Mouse (Mus musculus) cerebellum, postnatal 36 days (tissue): ENCODE measurements at regions not wholly inside any gene's neighbourhood (a gene's known extent, or its start where the extent isn't known, plus 50 kb on each side); places are given as distances from the start of the nearest gene placed in this dataset.

Source experiments
- DNase-seq, 2 experiments: peaks; one replicate each; pipeline ENCODE4 v3.0.0; 2021 to 2022; ENCODE audit warnings: mixed read lengths in 2 of 2

GRCm38 (mm10) chr14:64511300-64511699, 407.2 kb downstream of the Prss52 start:
- DNase-seq = no peak

GRCm38 (mm10) chr14:64512726-64513125, 408.6 kb downstream of the Prss52 start:
- peak; percentile 52 to 59 for DNase-seq

DNA sequence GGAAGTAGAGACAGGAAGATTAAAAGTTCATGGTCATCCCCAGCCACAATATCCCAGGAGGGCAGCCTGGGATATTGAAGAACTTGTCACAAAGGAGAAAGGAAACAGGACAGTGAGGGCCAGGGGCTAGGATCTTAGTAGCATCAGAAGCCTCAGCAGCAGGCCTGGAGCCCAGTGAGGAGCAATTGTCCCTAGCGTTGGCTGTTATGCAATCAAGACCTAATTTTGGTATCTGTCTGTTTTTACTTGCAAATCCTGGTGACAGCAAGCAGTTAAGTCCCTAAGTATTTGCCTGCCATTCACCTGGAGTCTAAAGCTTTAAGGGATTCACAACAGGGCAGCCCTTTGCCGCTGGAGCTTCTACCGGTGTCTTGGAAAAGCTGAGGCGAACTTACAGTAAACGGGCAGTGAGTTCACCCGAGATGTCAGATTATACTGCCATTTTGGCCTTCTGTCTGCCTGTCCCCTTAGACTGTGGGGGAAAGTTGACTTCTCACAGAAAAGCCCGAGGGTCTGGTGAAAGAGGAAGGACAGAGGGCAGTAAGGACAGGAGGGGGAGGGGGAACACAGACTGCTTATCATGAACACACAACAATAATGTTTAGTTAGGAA, 413.6 kb downstream of the Prss52 start:
- no peak for DNase-seq

GRCm38 (mm10) chr14:64524641-64525040, 420.6 kb downstream of the Prss52 start:
- DNase-seq = no peak

GRCm38 (mm10) chr14:64525302-64526078, 421.4 kb downstream of the Prss52 start:
- no peak for DNase-seq

DNA sequence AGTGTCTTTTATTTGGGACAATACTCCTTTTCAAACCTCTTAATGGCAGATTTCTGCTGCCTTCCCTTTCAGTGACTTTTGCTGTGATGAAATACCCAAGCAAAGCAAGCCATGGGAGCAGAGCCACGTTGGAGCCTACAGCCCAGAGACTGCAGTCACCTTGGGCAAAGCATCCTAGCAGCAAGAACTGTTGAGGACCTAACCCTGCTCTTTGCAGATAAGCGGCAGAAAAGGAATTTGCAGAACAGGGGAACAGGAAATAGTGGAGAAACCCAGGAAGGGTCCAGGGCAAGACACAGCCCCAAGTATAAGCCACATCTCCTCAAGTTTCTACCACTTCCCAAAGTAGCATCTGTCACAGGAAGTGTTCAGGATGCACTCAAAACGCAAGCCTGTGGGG, 426.5 kb downstream of the Prss52 start:
- DNase-seq = no peak

DNA sequence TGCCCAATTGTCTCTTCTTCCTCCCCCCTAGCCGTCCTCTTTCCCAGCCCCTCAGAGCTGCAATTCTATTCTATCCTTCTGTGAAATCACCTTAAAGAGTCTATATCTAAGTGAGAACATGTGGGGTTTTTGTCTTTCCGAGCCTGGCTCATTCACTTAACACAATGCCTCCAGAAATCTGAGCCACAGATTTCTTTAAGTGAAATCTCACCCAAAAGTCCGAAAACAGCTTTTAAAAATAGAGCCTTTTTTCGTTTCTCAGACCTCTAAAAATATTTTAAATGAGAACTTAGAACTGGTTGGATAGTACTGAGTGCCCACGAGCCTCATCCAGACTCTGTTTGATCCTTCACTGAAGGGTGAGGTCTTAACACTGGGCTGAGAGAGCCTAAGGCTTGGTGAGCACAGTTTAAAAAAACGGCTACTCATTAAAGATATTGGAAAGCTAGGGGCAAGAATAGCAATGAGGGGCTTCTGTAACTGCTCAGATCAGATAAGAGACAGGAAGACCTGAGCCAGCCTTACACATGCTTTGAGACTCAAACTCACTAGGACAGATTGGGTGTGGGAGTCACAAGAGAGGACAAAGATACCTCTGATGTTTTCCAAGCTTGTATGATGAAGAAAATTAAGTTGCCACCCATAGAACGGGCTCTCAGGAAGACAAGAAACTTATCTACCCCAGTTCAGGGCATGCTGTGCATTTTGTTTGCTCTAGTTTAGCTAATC, 427.3 kb downstream of the Prss52 start:
- no peak for DNase-seq

- no peak for DNase-seq
Observed at GRCm38 (mm10) chr14:64532351-64532750, 428.3 kb downstream of the Prss52 start.

GRCm38 (mm10) chr14:64533591-64534151, 429.6 kb downstream of the Prss52 start:
- DNase-seq = peak; percentile 26 to 30

DNA sequence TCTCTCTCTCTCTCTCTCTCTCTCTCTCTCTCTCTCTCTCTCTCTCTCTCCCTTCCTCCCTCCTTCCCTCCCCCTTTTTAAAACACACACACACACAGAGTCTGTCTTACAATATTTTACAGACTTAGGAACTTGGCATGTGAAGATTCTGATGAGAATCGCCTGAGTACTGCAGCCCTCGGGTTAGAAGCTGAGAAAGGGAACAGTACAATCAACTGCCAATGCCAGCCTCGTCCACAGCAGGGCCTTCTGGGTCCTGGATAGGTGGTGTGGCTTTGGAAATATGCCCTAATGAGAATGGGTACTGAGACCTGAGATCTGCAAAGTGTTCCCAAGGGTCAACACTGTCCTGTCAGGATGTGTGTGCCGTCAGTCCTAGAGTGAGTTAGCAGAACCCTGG, 430.1 kb downstream of the Prss52 start:
- peak in 1 of 2 experiments; percentile 22 for DNase-seq

DNA sequence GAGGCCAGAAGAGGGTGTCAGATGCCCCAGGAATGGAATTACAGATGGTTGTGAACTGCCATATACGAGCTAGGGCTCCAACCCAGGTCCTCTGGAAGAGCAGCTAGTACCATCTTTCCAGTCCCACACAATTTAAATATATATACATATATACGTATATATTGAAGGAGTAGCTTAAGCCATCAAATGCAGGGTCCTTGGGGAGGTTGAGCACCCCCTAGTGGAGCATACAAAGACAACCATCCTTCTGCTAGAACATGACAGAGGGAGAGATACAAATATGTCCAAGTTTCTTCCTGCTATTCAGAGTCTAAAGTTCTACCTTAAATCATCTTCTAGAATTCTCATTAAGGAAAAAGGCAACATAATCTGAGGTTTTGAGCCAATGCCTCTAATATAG, 435.4 kb downstream of the Prss52 start:
- no peak for DNase-seq

- DNase-seq = no peak
Observed at GRCm38 (mm10) chr14:64545056-64545455, 441.0 kb downstream of the Prss52 start.

- no peak for DNase-seq
Observed at GRCm38 (mm10) chr14:64546787-64547186, 442.7 kb downstream of the Prss52 start.

DNA sequence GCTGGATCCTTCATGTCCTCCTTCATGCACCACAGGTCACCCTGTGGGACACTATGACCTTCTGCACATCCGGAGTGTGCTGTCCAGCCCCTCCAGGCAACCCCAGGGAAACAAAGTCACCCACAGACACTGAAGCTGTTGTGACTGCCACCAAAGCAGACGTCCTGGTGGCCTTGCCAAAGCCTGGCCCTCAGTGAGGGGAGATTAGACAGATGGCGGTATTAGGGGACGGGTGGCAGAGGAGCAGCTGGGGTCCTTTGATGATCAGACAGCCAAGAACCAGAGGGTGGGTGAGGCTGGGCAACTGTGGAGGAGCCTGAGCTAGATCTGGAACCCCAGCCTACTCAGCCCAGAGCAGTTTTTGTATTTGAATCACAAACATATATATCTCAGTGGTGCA, 448.9 kb downstream of the Prss52 start:
- DNase-seq = no peak

DNA sequence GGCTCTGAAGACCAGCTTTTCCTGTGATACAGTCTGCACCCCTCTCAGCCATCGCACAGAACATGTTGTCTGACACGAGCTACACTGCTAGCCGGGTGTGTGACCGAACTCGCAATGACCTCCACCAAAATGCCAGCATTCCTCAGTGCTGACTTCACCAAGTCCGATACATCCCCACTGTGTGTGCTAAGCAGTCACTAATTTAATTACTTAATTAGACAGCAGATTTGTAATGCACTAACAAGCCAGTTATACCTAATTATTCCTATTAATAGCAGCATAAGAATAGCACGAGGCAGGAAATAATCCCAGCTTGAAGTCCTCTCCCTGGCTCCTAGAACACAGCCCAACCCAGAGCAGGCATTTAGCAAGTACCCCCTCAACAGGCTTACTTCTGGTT, 452.0 kb downstream of the Prss52 start:
- DNase-seq = no peak

- no peak for DNase-seq
Observed at GRCm38 (mm10) chr14:64557453-64557852, 453.4 kb downstream of the Prss52 start.

GRCm38 (mm10) chr14:64568689-64569088, 464.6 kb downstream of the Prss52 start:
- peak in 1 of 2 experiments; percentile 16 for DNase-seq

GRCm38 (mm10) chr14:64570951-64571350, 466.9 kb downstream of the Prss52 start:
- DNase-seq = peak; percentile 63 to 64

DNA sequence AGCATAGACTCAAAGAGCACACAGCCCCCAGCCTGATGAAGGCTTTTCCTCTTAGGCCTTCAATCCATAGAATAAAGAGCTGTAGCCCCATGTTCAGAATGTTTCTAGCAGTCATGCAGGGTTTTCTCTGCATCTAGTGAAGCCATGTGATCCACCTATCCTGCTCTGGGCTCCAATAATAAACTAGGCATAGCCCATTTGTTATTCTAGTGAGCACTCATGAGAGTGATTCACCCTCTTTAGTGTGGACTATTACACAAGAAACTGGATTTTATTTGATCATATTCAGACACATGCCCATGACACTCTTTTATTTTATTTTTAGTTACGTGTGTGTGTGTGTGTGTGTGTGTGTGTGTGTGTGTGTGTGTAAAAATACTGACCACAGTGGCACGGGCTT, 468.7 kb downstream of the Prss52 start:
- DNase-seq = no peak

GRCm38 (mm10) chr14:64573773-64574172, 469.7 kb downstream of the Prss52 start:
- no peak for DNase-seq

- peak in 1 of 2 experiments; percentile 31 for DNase-seq
Observed at GRCm38 (mm10) chr14:64574277-64574676, 470.2 kb downstream of the Prss52 start.

DNA sequence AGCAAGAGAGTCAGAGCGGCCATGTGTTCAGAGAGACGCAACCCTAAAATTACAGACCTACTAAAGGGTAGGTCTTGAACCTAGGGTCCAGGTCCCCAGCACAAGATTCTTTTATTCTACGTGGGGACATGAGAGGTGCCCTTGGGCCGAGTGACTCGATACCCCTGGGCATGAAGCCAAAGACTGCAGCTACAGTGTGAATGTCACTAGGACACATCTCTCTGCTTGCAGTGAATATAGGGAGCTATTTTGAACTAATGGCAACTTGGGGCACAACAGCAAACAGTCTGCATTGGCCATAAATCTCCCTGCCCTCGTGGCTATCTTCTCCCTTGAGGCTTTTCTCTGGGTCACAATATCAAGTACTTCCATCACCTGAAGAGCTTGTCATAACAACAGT, 470.7 kb downstream of the Prss52 start:
- DNase-seq = no peak

GRCm38 (mm10) chr14:64575954-64576353, 471.9 kb downstream of the Prss52 start:
- no peak for DNase-seq
